Mouse (Mus musculus): ENCODE data around the gene Zfp146. TPM values are rescaled to one million over a fixed set of nuclear protein-coding genes. Genes with fewer than 3 reads are reported as not detected.

Gene Zfp146
- total RNA-seq, 1 experiment = 37.9 TPM

DNA sequence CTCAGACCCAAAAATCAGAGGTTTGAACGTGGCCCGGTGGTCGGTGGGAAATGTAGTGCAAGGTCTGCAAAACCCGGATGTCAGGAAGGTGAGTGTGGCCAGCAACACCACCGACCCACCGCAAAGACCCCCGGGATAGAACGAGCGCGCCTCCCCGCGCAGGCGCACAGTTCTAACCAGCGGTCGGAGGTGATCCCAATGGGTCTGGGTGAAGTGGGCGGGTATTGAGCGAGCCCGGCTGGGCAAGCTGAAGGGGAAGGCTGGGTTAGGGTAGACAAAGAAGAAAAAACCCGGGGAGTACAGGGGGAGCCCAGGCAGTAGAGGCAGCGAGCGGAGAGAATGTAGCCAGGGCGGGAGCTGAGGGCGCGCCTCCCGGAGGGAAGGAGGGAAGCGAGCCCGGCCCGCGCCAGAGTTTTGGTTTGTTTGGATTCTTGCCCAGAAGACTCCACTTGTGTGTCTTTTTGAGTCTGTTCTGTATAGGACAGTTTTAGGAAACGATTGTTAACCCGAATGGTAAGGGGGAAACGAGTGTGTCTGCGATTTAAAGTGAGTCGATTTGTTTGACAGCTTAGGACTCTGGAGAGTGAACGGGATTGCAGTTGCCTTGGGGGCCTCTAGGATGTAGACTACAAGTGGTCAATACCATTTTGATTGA is 25.9 kb downstream of the Zfp146 start:
- no peak for TF ChIP-seq MAFK (IDR thresholded peaks at IDR 0.05; ENCODE audit: insufficient read depth, low read depth, low read length)
- no peak for TF ChIP-seq ZC3H11A (IDR thresholded peaks at IDR 0.05; ENCODE audit: borderline replicate concordance, low read depth, low read length)
- peak; percentile 86 for TF ChIP-seq HCFC1 (IDR thresholded peaks at IDR 0.05; ENCODE audit: borderline replicate concordance, insufficient read depth, low read length)
- Histone ChIP-seq H3K4me3 (ENCODE audit: insufficient read depth in 1 of 2, low read depth in 1 of 2, low read length in 2 of 2, poor library complexity in 1 of 2, severe bottlenecking in 1 of 2) (peak overlapping the region; percentile 66 to 71), H3K36me3 (ENCODE audit: control insufficient read depth, insufficient read depth, low read length, poor library complexity, severe bottlenecking) (no peaks in the 10 kb centered on the region), H3K4me1 (ENCODE audit: control insufficient read depth in 2 of 2, insufficient read depth in 2 of 2, low read length in 2 of 2, poor library complexity in 1 of 2) (no peaks in the 10 kb centered on the region), H3K9ac (ENCODE audit: insufficient read depth, low read depth, low read length, poor library complexity, severe bottlenecking) (peak overlapping the region; percentile 79), H3K27ac (ENCODE audit: insufficient read depth, low read depth, low read length, poor library complexity, severe bottlenecking) (no peak overlapping the region), H3K9me3 (ENCODE audit: control insufficient read depth, insufficient read depth, low read depth, low read length) (no peaks in the 10 kb centered on the region)
- DNase-seq (ENCODE audit: low read depth, low spot score) = peak; percentile 74
- in situ Hi-C loops (cut with MboI; ENCODE audit: low sequenced_read_pairs in 2 of 2, unreplicated experiment in 2 of 2) = no loop called here

DNA sequence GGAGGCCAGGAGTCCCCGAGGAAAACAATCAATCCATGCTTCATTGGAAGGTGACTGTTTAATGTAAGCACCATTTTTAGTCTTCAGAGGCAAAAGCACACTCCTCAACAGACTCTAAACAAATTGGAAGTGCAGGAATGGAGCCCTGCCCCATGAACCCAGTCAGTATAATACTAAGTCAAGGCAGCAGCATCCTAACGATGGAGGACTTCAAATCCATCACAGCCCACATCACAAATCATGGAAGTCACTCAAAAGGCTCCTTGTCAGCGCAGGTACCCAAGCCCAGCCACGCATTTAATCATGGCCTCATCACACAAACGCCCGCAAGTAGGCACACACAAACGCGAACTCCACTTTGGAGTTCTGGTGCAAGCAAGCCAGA is 26.4 kb downstream of the Zfp146 start:
- Histone ChIP-seq H3K27ac (ENCODE audit: insufficient read depth, low read depth, low read length, poor library complexity, severe bottlenecking) (no peak overlapping the region), H3K9ac (ENCODE audit: insufficient read depth, low read depth, low read length, poor library complexity, severe bottlenecking) (peak overlapping the region; percentile 75; the same call in 1 of the 2 replicates), H3K4me1 (ENCODE audit: control insufficient read depth in 2 of 2, insufficient read depth in 2 of 2, low read length in 2 of 2, poor library complexity in 1 of 2) (no peaks in the 10 kb centered on the region), H3K36me3 (ENCODE audit: control insufficient read depth, insufficient read depth, low read length, poor library complexity, severe bottlenecking) (no peaks in the 10 kb centered on the region), H3K9me3 (ENCODE audit: control insufficient read depth, insufficient read depth, low read depth, low read length) (no peaks in the 10 kb centered on the region), H3K4me3 (ENCODE audit: insufficient read depth in 1 of 2, low read depth in 1 of 2, low read length in 2 of 2, poor library complexity in 1 of 2, severe bottlenecking in 1 of 2) (peak overlapping the region; percentile 66 to 71)
- DNase-seq (ENCODE audit: low read depth, low spot score) = no peak
- TF ChIP-seq CHD2 (IDR thresholded peaks at IDR 0.05; ENCODE audit: low read depth, low read length) = no peak
- no peak for TF ChIP-seq MAFK (IDR thresholded peaks at IDR 0.05; ENCODE audit: insufficient read depth, low read depth, low read length)
- TF ChIP-seq ZC3H11A (IDR thresholded peaks at IDR 0.05; ENCODE audit: borderline replicate concordance, low read depth, low read length) = no peak
- TF ChIP-seq ZNF384 (IDR thresholded peaks at IDR 0.05; ENCODE audit: low read depth, low read length) = no peak
- TF ChIP-seq HCFC1 (IDR thresholded peaks at IDR 0.05; ENCODE audit: borderline replicate concordance, insufficient read depth, low read length) = no peak
- in situ Hi-C loops (cut with MboI; ENCODE audit: low sequenced_read_pairs in 2 of 2, unreplicated experiment in 2 of 2) = no loop called here

DNA sequence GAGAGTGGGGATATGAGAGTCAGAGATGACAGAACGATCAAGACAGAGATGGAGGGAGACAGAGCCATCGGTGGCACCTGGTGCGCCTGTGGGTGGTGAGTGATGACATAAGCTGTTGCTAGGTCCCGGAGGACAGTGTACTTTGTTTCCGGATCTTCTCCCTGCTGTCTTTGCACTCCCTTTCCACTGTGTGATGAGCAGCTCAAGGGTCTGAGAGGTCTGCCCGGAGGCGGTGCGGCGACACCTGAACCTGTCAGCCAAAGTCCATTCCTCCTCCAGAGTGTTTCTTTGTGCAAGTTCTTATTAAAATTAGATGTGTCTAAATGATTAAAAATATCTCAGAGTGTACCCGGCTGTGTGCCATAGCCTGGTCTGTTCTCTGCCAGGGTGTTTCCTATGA is 32.7 kb downstream of the Zfp146 start:
- Histone ChIP-seq H3K4me1 (ENCODE audit: control insufficient read depth in 2 of 2, insufficient read depth in 2 of 2, low read length in 2 of 2, poor library complexity in 1 of 2) (peaks cover 0 to 7% of the 10 kb centered on the region in 2 experiments; a peak in 2 of 4 replicates), H3K36me3 (ENCODE audit: control insufficient read depth, insufficient read depth, low read length, poor library complexity, severe bottlenecking) (peaks cover 4% of the 10 kb centered on the region; the same call in 1 of the 2 replicates), H3K4me3 (ENCODE audit: insufficient read depth in 1 of 2, low read depth in 1 of 2, low read length in 2 of 2, poor library complexity in 1 of 2, severe bottlenecking in 1 of 2) (no peak overlapping the region), H3K9me3 (ENCODE audit: control insufficient read depth, insufficient read depth, low read depth, low read length) (no peaks in the 10 kb centered on the region), H3K27ac (ENCODE audit: insufficient read depth, low read depth, low read length, poor library complexity, severe bottlenecking) (no peak overlapping the region), H3K9ac (ENCODE audit: insufficient read depth, low read depth, low read length, poor library complexity, severe bottlenecking) (no peak overlapping the region)
- TF ChIP-seq CHD2 (IDR thresholded peaks at IDR 0.05; ENCODE audit: low read depth, low read length) (no peak), MAFK (IDR thresholded peaks at IDR 0.05; ENCODE audit: insufficient read depth, low read depth, low read length) (no peak), HCFC1 (IDR thresholded peaks at IDR 0.05; ENCODE audit: borderline replicate concordance, insufficient read depth, low read length) (no peak), ZC3H11A (IDR thresholded peaks at IDR 0.05; ENCODE audit: borderline replicate concordance, low read depth, low read length) (no peak), ZNF384 (IDR thresholded peaks at IDR 0.05; ENCODE audit: low read depth, low read length) (no peak)
- DNase-seq (ENCODE audit: low read depth, low spot score) = no peak
- in situ Hi-C loops (cut with MboI; ENCODE audit: low sequenced_read_pairs in 2 of 2, unreplicated experiment in 2 of 2) = no loop called here

DNA sequence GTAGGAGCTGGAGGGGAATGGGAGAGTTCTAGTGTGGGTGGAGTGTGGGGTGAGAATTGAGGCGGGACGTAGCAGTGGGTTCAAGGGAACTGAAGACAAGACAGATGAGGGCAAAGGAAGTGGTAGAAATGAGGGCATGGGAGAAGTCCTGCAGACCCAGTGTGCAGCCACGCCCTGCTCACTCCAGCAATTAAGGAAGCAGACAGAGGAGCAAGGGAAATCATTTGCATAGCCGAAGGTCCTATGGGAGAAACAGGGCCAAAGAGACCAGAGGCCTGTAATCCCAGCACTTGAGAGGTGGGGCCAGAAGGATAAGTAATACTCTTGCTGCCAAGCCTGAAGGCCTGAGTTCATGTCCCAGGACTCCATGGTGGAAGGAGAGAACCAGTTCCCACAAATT is 37.2 kb downstream of the Zfp146 start:
- H3K27ac ChIP-seq (ENCODE audit: insufficient read depth, low read depth, low read length, poor library complexity, severe bottlenecking) = no peak overlapping the region
- in situ Hi-C loops (cut with MboI; ENCODE audit: low sequenced_read_pairs in 2 of 2, unreplicated experiment in 2 of 2) = no loop called here
- H3K4me3 ChIP-seq (ENCODE audit: insufficient read depth in 1 of 2, low read depth in 1 of 2, low read length in 2 of 2, poor library complexity in 1 of 2, severe bottlenecking in 1 of 2) = no peak overlapping the region
- H3K4me1 ChIP-seq (ENCODE audit: control insufficient read depth in 2 of 2, insufficient read depth in 2 of 2, low read length in 2 of 2, poor library complexity in 1 of 2) = peaks cover 0 to 7% of the 10 kb centered on the region in 2 experiments; a peak in 2 of 4 replicates
- no peaks in the 10 kb centered on the region for H3K9me3 ChIP-seq (ENCODE audit: control insufficient read depth, insufficient read depth, low read depth, low read length)
- no peak for TF ChIP-seq ZNF384 (IDR thresholded peaks at IDR 0.05; ENCODE audit: low read depth, low read length)
- no peak for TF ChIP-seq HCFC1 (IDR thresholded peaks at IDR 0.05; ENCODE audit: borderline replicate concordance, insufficient read depth, low read length)
- no peak for TF ChIP-seq MAFK (IDR thresholded peaks at IDR 0.05; ENCODE audit: insufficient read depth, low read depth, low read length)
- no peak for TF ChIP-seq CHD2 (IDR thresholded peaks at IDR 0.05; ENCODE audit: low read depth, low read length)
- TF ChIP-seq ZC3H11A (IDR thresholded peaks at IDR 0.05; ENCODE audit: borderline replicate concordance, low read depth, low read length) = no peak
- no peak overlapping the region; the same call in 1 of the 2 replicates for H3K9ac ChIP-seq (ENCODE audit: insufficient read depth, low read depth, low read length, poor library complexity, severe bottlenecking)
- H3K36me3 ChIP-seq (ENCODE audit: control insufficient read depth, insufficient read depth, low read length, poor library complexity, severe bottlenecking) = peaks cover 4% of the 10 kb centered on the region; the same call in 1 of the 2 replicates
- no peak for DNase-seq (ENCODE audit: low read depth, low spot score)
